Mouse (Mus musculus) MEL (cell line): ENCODE results near the gene Acot11.

Source experiments
- CTCF ChIP-seq, 3 experiments: IDR thresholded peaks in 2 of 3; conservative IDR thresholded peaks in 1 of 3; 2 replicates each; pipeline ENCODE4 v1.5.1; 2011 to 2012; ENCODE audit warnings: low read length in 3 of 3, low read depth in 2 of 3, mild to moderate bottlenecking in 2 of 3, improper control_type of control experiment in 1 of 3, inconsistent platforms in 1 of 3, mixed read lengths in 1 of 3, moderate library complexity in 1 of 3; ENCODE audit not compliant: control insufficient read depth in 1 of 3, insufficient read depth in 1 of 3, poor library complexity in 1 of 3, severe bottlenecking in 1 of 3
- GATA1 ChIP-seq: IDR thresholded peaks from 2 replicates; pipeline ENCODE4 v1.6.1; 2011; ENCODE audit warnings: low read depth, low read length, improper control_type of control experiment
- MAZ ChIP-seq: IDR thresholded peaks from 2 replicates; pipeline ENCODE4 v1.6.1; 2012; ENCODE audit warnings: low read depth, mild to moderate bottlenecking, inconsistent platforms, low read length, improper control_type of control experiment
- POLR2A ChIP-seq, 2 experiments: IDR thresholded peaks; 2 replicates each; pipeline ENCODE4 v1.6.1; 2011 to 2012; ENCODE audit warnings: low read length in 2 of 2, mild to moderate bottlenecking in 2 of 2, control low read depth in 1 of 2, improper control_type of control experiment in 1 of 2, low read depth in 1 of 2, moderate library complexity in 1 of 2; ENCODE audit not compliant: control insufficient read depth in 1 of 2, insufficient read depth in 1 of 2, poor library complexity in 1 of 2
- SMC3 ChIP-seq: IDR thresholded peaks from 2 replicates; pipeline ENCODE4 v1.6.1; 2011; ENCODE audit warnings: low read depth, low read length, improper control_type of control experiment

DNA sequence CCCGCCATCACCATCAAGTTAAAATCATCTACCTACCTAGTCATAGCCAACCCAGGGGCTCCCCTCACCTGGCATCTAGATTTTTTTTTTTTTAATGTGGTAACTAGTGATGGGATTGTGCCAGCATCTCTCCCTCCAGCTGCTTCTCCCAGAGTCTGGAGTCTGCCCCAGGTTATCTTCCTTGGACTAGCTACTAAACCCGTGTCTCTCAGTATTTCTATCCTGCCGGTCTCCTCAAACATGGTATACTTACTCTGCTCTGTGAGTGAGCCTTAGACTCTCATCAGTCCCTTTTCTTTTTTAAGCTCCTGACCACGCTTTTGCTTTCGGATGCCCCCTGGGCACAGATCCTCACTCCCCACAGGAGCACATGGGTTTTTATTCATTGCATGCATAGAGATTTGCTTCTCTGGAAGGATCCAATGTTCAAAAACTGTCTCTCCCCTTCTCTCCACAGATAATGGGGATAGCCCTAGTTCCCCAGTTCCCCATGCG, 35.9 kb upstream of the Acot11 start:
- TF ChIP-seq POLR2A (IDR thresholded peaks at IDR 0.05; ENCODE audit: control insufficient read depth in 1 of 2, insufficient read depth in 1 of 2, low read depth in 1 of 2, low read length in 2 of 2, poor library complexity in 1 of 2) (no peak), GATA1 (no peak), SMC3 (no peak; the same call in 1 of the 2 replicates), MAZ (no peak), CTCF (IDR thresholded peaks at IDR 0.05 in 2 of 3, conservative IDR thresholded peaks at IDR 0.05 in 1 of 3; ENCODE audit: control insufficient read depth in 1 of 3, insufficient read depth in 1 of 3, low read depth in 2 of 3, low read length in 3 of 3, poor library complexity in 1 of 3, severe bottlenecking in 1 of 3) (no peak)
